Mouse (Mus musculus) CH12.LX (cell line): ENCODE data around the gene Smim14. TPM values are rescaled to one million over a fixed set of nuclear protein-coding genes. Genes with fewer than 3 reads are reported as not detected.

Experiments used
- DNase-seq: peaks from one replicate; pipeline ENCODE4 v3.0.0-alpha.2; 2013; ENCODE audit errors: extremely low read depth
- H3K27ac ChIP-seq: 2 replicates; pipeline ENCODE4 v1.5.1; 2012; ENCODE audit warnings: low read depth, mild to moderate bottlenecking, control low read depth, moderate library complexity; ENCODE audit not compliant: insufficient read depth
- H3K27me3 ChIP-seq: replicated peaks from 2 replicates; pipeline ENCODE3; 2012; ENCODE audit warnings: inconsistent platforms
- H3K36me3 ChIP-seq, 2 experiments: replicated peaks in 1 of 2; 2 replicates each; pipeline versions ENCODE3 to v1.6.1; 2012; ENCODE audit warnings: inconsistent platforms in 1 of 2, low read length in 1 of 2, mild to moderate bottlenecking in 1 of 2, mixed read lengths in 1 of 2, moderate library complexity in 1 of 2; ENCODE audit not compliant: control insufficient read depth in 1 of 2, insufficient read depth in 1 of 2
- H3K4me1 ChIP-seq, 2 experiments: 2 replicates each; pipeline ENCODE4 v1.6.1; 2012; ENCODE audit warnings: inconsistent platforms in 1 of 2, moderate library complexity in 1 of 2; ENCODE audit not compliant: insufficient read depth in 2 of 2, control insufficient read depth in 1 of 2
- H3K4me2 ChIP-seq: 2 replicates; pipeline ENCODE4 v1.6.1; 2012; ENCODE audit warnings: low read depth, mild to moderate bottlenecking, control low read depth; ENCODE audit not compliant: poor library complexity, insufficient read depth, severe bottlenecking
- H3K4me3 ChIP-seq, 3 experiments: fragments of 150-350 bp in 1 of 3; sonication (generic) in 1 of 3; replicated peaks in 1 of 3; 2 replicates each; pipeline versions ENCODE3 to v1.5.1; 2011 to 2012; ENCODE audit warnings: low read depth in 2 of 3, low read length in 2 of 3, mild to moderate bottlenecking in 2 of 3, moderate library complexity in 2 of 3, control low read depth in 1 of 3, improper control_type of control experiment in 1 of 3, inconsistent platforms in 1 of 3, mixed read lengths in 1 of 3; ENCODE audit not compliant: poor library complexity in 1 of 3
- H3K79me2 ChIP-seq: replicated peaks from 2 replicates; pipeline ENCODE4 v1.6.1; 2012; ENCODE audit warnings: mild to moderate bottlenecking, moderate library complexity; ENCODE audit not compliant: control insufficient read depth, poor library complexity, insufficient read depth, severe bottlenecking; ENCODE audit errors: extremely low read depth
- H3K9ac ChIP-seq: 2 replicates; pipeline ENCODE4 v1.6.1; 2012; ENCODE audit warnings: low read depth, mild to moderate bottlenecking, control low read depth, moderate library complexity; ENCODE audit not compliant: insufficient read depth
- H3K9me3 ChIP-seq: replicated peaks from 2 replicates; pipeline ENCODE3; 2012; ENCODE audit warnings: low read length, inconsistent platforms, mixed read lengths
- BHLHE40 ChIP-seq: IDR thresholded peaks from 2 replicates; pipeline ENCODE4 v1.6.1; 2011; ENCODE audit warnings: mild to moderate bottlenecking, low read depth, low read length, improper control_type of control experiment
- CHD1 ChIP-seq: IDR thresholded peaks from 2 replicates; pipeline ENCODE4 v1.6.1; 2012; ENCODE audit warnings: low read depth, low read length, improper control_type of control experiment, inconsistent platforms
- CHD2 ChIP-seq: IDR thresholded peaks from 2 replicates; pipeline ENCODE4 v1.6.1; 2011; ENCODE audit warnings: low read length, improper control_type of control experiment
- CTCF ChIP-seq, 2 experiments: IDR thresholded peaks in 1 of 2; conservative IDR thresholded peaks in 1 of 2; 2 replicates each; pipeline ENCODE4 v1.5.1; 2011 to 2012; ENCODE audit warnings: low read depth in 2 of 2, low read length in 2 of 2, improper control_type of control experiment in 1 of 2, inconsistent platforms in 1 of 2, mild to moderate bottlenecking in 1 of 2, moderate library complexity in 1 of 2
- E2F4 ChIP-seq: IDR thresholded peaks from 2 replicates; pipeline ENCODE4 v1.6.1; 2011; ENCODE audit warnings: low read depth, low read length, improper control_type of control experiment; ENCODE audit not compliant: insufficient replicate concordance
- ELF1 ChIP-seq: IDR thresholded peaks from 2 replicates; pipeline ENCODE4 v1.6.1; 2014; ENCODE audit warnings: low read depth, mild to moderate bottlenecking, inconsistent platforms, low read length, improper control_type of control experiment
- EP300 ChIP-seq: IDR thresholded peaks from 2 replicates; pipeline ENCODE4 v1.6.1; 2011; ENCODE audit warnings: low read length, improper control_type of control experiment
- ETS1 ChIP-seq: conservative IDR thresholded peaks from 2 replicates; pipeline ENCODE4 v1.6.1; 2012; ENCODE audit warnings: low read depth, mild to moderate bottlenecking, inconsistent platforms, low read length, improper control_type of control experiment, moderate library complexity
- GABPA ChIP-seq: IDR thresholded peaks from 2 replicates; pipeline ENCODE4 v1.6.1; 2012; ENCODE audit warnings: low read depth, low read length, improper control_type of control experiment, inconsistent platforms; ENCODE audit not compliant: insufficient replicate concordance
- HCFC1 ChIP-seq: IDR thresholded peaks from 2 replicates; pipeline ENCODE4 v1.6.1; 2012; ENCODE audit warnings: low read depth, mild to moderate bottlenecking, inconsistent platforms, low read length, improper control_type of control experiment
- IRF4 ChIP-seq: IDR thresholded peaks from 2 replicates; pipeline ENCODE4 v1.6.1; 2014; ENCODE audit warnings: low read depth, mild to moderate bottlenecking, inconsistent platforms, low read length, improper control_type of control experiment
- JUN ChIP-seq: IDR thresholded peaks from 2 replicates; pipeline ENCODE4 v1.6.1; 2011; ENCODE audit warnings: low read depth, mild to moderate bottlenecking, low read length, improper control_type of control experiment, moderate library complexity; ENCODE audit not compliant: insufficient read depth
- JUND ChIP-seq: conservative IDR thresholded peaks from 2 replicates; pipeline ENCODE4 v1.6.1; 2011; ENCODE audit warnings: low read depth, low read length, improper control_type of control experiment
- KAT2A ChIP-seq: IDR thresholded peaks from 2 replicates; pipeline ENCODE4 v1.6.1; 2012; ENCODE audit warnings: low read length, improper control_type of control experiment, inconsistent platforms; ENCODE audit not compliant: insufficient replicate concordance
- MAFK ChIP-seq: IDR thresholded peaks from 2 replicates; pipeline ENCODE4 v1.6.1; 2011; ENCODE audit warnings: low read length, improper control_type of control experiment; ENCODE audit not compliant: insufficient replicate concordance
- MAX ChIP-seq: IDR thresholded peaks from 2 replicates; pipeline ENCODE4 v1.6.1; 2011; ENCODE audit warnings: low read length, improper control_type of control experiment
- MAZ ChIP-seq: IDR thresholded peaks from 2 replicates; pipeline ENCODE4 v1.6.1; 2012; ENCODE audit warnings: low read depth, mild to moderate bottlenecking, inconsistent platforms, low read length, improper control_type of control experiment, moderate library complexity
- MEF2A ChIP-seq: IDR thresholded peaks from 2 replicates; pipeline ENCODE4 v1.6.1; 2014; ENCODE audit warnings: low read depth, mild to moderate bottlenecking, inconsistent platforms, low read length, improper control_type of control experiment, borderline replicate concordance
- MXI1 ChIP-seq: IDR thresholded peaks from 2 replicates; pipeline ENCODE4 v1.6.1; 2011; ENCODE audit warnings: mild to moderate bottlenecking, low read depth, low read length, improper control_type of control experiment
- MYC ChIP-seq: IDR thresholded peaks from 2 replicates; pipeline ENCODE4 v1.6.1; 2011; ENCODE audit warnings: low read depth, mild to moderate bottlenecking, improper control_type of control experiment, low read length
- NELFE ChIP-seq: IDR thresholded peaks from 2 replicates; pipeline ENCODE4 v1.6.1; 2011; ENCODE audit warnings: low read depth, low read length, improper control_type of control experiment
- NRF1 ChIP-seq: IDR thresholded peaks from 2 replicates; pipeline ENCODE4 v1.6.1; 2014; ENCODE audit warnings: low read depth, mild to moderate bottlenecking, inconsistent platforms, low read length, improper control_type of control experiment, moderate library complexity
- PAX5 ChIP-seq: IDR thresholded peaks from 2 replicates; pipeline ENCODE4 v1.6.1; 2012; ENCODE audit warnings: low read length, inconsistent platforms, mixed read lengths
- POLR2A ChIP-seq: IDR thresholded peaks from 2 replicates; pipeline ENCODE4 v1.6.1; 2011; ENCODE audit warnings: low read depth, mild to moderate bottlenecking, improper control_type of control experiment, low read length
- POLR2AphosphoS2 ChIP-seq: IDR thresholded peaks from 2 replicates; pipeline ENCODE4 v1.6.1; 2011; ENCODE audit warnings: low read depth, low read length, improper control_type of control experiment
- RAD21 ChIP-seq: IDR thresholded peaks from 2 replicates; pipeline ENCODE4 v1.6.1; 2011; ENCODE audit warnings: low read depth, mild to moderate bottlenecking, low read length, improper control_type of control experiment, moderate library complexity
- RCOR1 ChIP-seq: conservative IDR thresholded peaks from 2 replicates; pipeline ENCODE4 v1.6.1; 2012; ENCODE audit warnings: low read depth, mild to moderate bottlenecking, inconsistent platforms, low read length, improper control_type of control experiment
- SIN3A ChIP-seq: IDR thresholded peaks from 2 replicates; pipeline ENCODE4 v1.6.1; 2012; ENCODE audit warnings: low read length, improper control_type of control experiment, inconsistent platforms
- SMC3 ChIP-seq: IDR thresholded peaks from 2 replicates; pipeline ENCODE4 v1.6.1; 2011; ENCODE audit warnings: low read depth, low read length, improper control_type of control experiment
- TBP ChIP-seq: conservative IDR thresholded peaks from 2 replicates; pipeline ENCODE4 v1.6.1; 2011; ENCODE audit warnings: low read depth, low read length, improper control_type of control experiment
- TCF12 ChIP-seq: IDR thresholded peaks from 2 replicates; pipeline ENCODE4 v1.6.1; 2014; ENCODE audit warnings: low read depth, mild to moderate bottlenecking, inconsistent platforms, low read length, improper control_type of control experiment
- UBTF ChIP-seq: IDR thresholded peaks from 2 replicates; pipeline ENCODE4 v1.6.1; 2012; ENCODE audit warnings: low read depth, mild to moderate bottlenecking, inconsistent platforms, low read length, improper control_type of control experiment, moderate library complexity
- USF1 ChIP-seq: IDR thresholded peaks from 2 replicates; pipeline ENCODE4 v1.6.1; 2014; ENCODE audit warnings: low read depth, mild to moderate bottlenecking, inconsistent platforms, low read length, improper control_type of control experiment
- USF2 ChIP-seq: conservative IDR thresholded peaks from 2 replicates; pipeline ENCODE4 v1.6.1; 2011; ENCODE audit warnings: low read depth, low read length, improper control_type of control experiment
- ZC3H11A ChIP-seq: IDR thresholded peaks from 2 replicates; pipeline ENCODE4 v1.6.1; 2012; ENCODE audit warnings: low read depth, mild to moderate bottlenecking, inconsistent platforms, low read length, improper control_type of control experiment
- ZKSCAN1 ChIP-seq: IDR thresholded peaks from 2 replicates; pipeline ENCODE4 v1.6.1; 2012; ENCODE audit warnings: low read depth, inconsistent platforms, low read length, improper control_type of control experiment, borderline replicate concordance
- ZMIZ1 ChIP-seq: IDR thresholded peaks from 2 replicates; pipeline ENCODE4 v1.6.1; 2012; ENCODE audit warnings: low read depth, mild to moderate bottlenecking, inconsistent platforms, low read length, improper control_type of control experiment
- ZNF384 ChIP-seq: IDR thresholded peaks from 2 replicates; pipeline ENCODE4 v1.6.1; 2012; ENCODE audit warnings: low read depth, low read length, improper control_type of control experiment, inconsistent platforms
- dilution Hi-C: fragments of 300-500 bp; cut with MboI; formaldehyde crosslinking; loops from 2 replicates; pipeline ENCODE4 v1.14.3; 2020; ENCODE audit warnings: low sequenced_read_pairs; ENCODE audit not compliant: extremely low pct_unique_long_range_greater_than_20kb, extremely low pct_ligation_motif_present
- in situ Hi-C: fragments of 300-500 bp; cut with MboI; formaldehyde crosslinking; loops from 3 replicates; pipeline ENCODE4 v1.14.3; 2019; ENCODE audit warnings: low sequenced_read_pairs, low pct_ligation_motif_present, low pct_unique_long_range_greater_than_20kb, mixed read lengths
- polyA plus RNA-seq: library from polyadenylated mRNA; unstranded; fragments of >175 nt; gene quantifications from 2 replicates; pipeline ENCODE4 v1.2.1, GENCODE M21; 2012; ENCODE audit warnings: low read depth; ENCODE audit not compliant: insufficient read length
- total RNA-seq, 2 experiments: library from RNA; depleted of rRNA; stranded (reverse); fragments of 300-350 nt in 1 of 2; fragments of >200 nt in 1 of 2; gene quantifications; 2 replicates each; pipeline ENCODE4 v1.2.3; 2012 to 2014

Smim14 gene
- total and polyA plus RNA-seq, 3 experiments, result 11.4 to 50.2 (median 19.7) TPM

- H3K27me3 ChIP-seq, result peaks cover 40% of the 10 kb centered on the region
- H3K79me2 ChIP-seq, result no peaks in the 10 kb centered on the region
- no peak within 1 kb of the TSS for H3K27ac ChIP-seq
- H3K36me3 ChIP-seq, result peaks cover 0 to 3% of the 10 kb centered on the region in 2 experiments
- H3K4me2 ChIP-seq, result peak within 1 kb of the TSS; percentile 95
- no peaks in the 10 kb centered on the region for H3K9me3 ChIP-seq
- peak within 1 kb of the TSS; percentile 53 to 88 (median 76) for H3K4me3 ChIP-seq
- TF ChIP-seq TBP (no peak), GABPA (no peak), POLR2A (peak; percentile 60; the same call in 1 of the 2 replicates), JUN (no peak), ZMIZ1 (no peak), NRF1 (peak; percentile 89), JUND (no peak), RCOR1 (no peak), ETS1 (peak; percentile 66), EP300 (no peak), SMC3 (no peak), CTCF (conservative IDR thresholded peaks at IDR 0.05 in 1 of 2, IDR thresholded peaks at IDR 0.05 in 1 of 2; ENCODE audit: low read depth in 2 of 2, low read length in 2 of 2) (no peak), NELFE (peak; percentile 20; the same call in 1 of the 2 replicates), ZKSCAN1 (no peak), TCF12 (peak; percentile 24; the same call in 1 of the 2 replicates), ZNF384 (no peak), MAZ (no peak), IRF4 (0 out of 2 replicates have a peak, but pooled peaks have one; percentile 34), USF2 (no peak), CHD1 (no peak), MAX (peak; percentile 44; the same call in 1 of the 2 replicates), CHD2 (0 out of 2 replicates have a peak, but pooled peaks have one; percentile 24), UBTF (peak; percentile 49), MYC (no peak), KAT2A (no peak), HCFC1 (peak; percentile 62), SIN3A (no peak; the same call in 1 of the 2 replicates), PAX5 (no peak), USF1 (peak; percentile 52), MAFK (no peak), ELF1 (peak; percentile 72; the same call in 1 of the 2 replicates), POLR2AphosphoS2 (no peak), RAD21 (no peak; the same call in 1 of the 2 replicates), MXI1 (peak; percentile 68), BHLHE40 (peak; percentile 93), ZC3H11A (no peak), E2F4 (no peak), MEF2A (peak; percentile 9; the same call in 1 of the 2 replicates)
- dilution Hi-C loops (no loop called here), in situ Hi-C loops (no loop called here)
- peak within 1 kb of the TSS; percentile 73 for H3K9ac ChIP-seq
- DNase-seq, result peak; percentile 87
- peaks cover 0 to 26% of the 10 kb centered on the region in 2 experiments; a peak in 2 of 4 replicates for H3K4me1 ChIP-seq
Measured at GRCm38 (mm10) chr5:65492716-65493531, 44.1 kb downstream of the Smim14 start, which contains the start of gene Gm43552. Gene Gm43552, minus strand, starts transcription at chr5:65492833.
